Mouse (Mus musculus) mouse embryonic stem cell (cell line): ENCODE data around the gene 1700020D05Rik.

ENCODE experiments used
- in situ Hi-C, 2 experiments: fragments of 300-500 bp; cut with MboI; formaldehyde crosslinking; loops; 1 replicate in 1 of 2; 3 replicates in 1 of 2; pipeline ENCODE4 v1.14.3; 2019 to 2020; ENCODE audit warnings: low sequenced_read_pairs in 2 of 2, low pct_unique_long_range_greater_than_20kb in 1 of 2, mixed read lengths in 1 of 2; ENCODE audit not compliant: unreplicated experiment in 1 of 2

The 1700020D05Rik gene

GRCm38 (mm10) chr19:5459896-5460295, 43.7 kb downstream of the 1700020D05Rik start:
- in situ Hi-C loops = no loop called here

DNA sequence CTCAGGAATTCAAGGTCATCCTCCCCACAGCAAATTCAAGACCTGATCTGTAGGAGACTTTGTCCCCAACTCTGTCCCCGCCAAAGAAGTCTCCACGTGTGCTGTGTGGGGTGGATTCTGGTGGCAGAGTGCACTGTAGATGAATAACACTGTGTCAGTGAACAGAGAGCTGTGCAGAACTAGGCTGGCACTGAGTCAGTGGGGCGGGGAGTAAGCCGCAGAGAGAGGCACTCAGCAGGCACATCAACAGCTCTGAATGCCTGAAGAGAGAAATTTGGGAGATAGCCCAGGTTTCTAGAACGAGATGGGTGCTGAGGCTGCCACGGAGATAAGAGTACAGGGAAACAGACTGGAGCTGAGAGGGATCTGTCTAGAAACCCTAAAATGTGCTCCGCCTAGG, 44.6 kb downstream of the 1700020D05Rik start:
- in situ Hi-C loops = no loop called here

DNA sequence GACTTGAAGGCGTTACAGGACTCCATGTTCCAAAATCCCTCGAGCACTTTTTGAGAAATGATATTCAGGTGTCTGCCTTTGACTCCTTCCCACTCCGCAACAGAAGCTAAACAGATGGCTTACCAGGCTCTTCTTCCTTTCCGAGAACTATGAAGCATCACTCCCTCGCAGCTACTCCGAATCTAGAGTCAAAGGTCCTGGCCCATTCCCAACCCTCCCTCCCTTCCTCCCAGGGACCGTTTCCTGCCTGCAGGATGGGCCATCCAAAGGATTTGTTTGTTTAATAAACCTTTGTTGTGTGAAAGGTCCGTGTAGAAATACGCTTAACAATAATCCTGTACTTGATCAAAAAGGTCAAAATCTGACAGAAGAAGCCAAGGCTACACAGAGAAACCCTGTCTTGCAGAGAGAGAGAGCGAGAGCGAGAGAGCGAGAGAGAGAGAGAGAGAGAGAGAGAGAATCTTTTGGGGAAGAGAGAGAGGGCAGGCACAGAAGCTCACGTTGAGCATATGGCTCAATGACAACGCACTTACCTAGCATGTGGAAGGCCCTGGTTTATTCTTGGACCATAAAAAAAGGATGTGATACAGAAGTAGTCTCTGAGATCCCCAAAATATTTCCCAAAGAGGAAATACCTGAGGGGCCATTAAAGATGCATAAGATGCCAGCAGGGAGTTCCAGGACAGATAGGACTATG, 45.7 kb downstream of the 1700020D05Rik start, which contains the start of gene Ccdc85b:
Gene Ccdc85b, minus strand, starts transcription at position 149 of the 697 bp plus-strand sequence.
- in situ Hi-C loops = no loop called here

DNA sequence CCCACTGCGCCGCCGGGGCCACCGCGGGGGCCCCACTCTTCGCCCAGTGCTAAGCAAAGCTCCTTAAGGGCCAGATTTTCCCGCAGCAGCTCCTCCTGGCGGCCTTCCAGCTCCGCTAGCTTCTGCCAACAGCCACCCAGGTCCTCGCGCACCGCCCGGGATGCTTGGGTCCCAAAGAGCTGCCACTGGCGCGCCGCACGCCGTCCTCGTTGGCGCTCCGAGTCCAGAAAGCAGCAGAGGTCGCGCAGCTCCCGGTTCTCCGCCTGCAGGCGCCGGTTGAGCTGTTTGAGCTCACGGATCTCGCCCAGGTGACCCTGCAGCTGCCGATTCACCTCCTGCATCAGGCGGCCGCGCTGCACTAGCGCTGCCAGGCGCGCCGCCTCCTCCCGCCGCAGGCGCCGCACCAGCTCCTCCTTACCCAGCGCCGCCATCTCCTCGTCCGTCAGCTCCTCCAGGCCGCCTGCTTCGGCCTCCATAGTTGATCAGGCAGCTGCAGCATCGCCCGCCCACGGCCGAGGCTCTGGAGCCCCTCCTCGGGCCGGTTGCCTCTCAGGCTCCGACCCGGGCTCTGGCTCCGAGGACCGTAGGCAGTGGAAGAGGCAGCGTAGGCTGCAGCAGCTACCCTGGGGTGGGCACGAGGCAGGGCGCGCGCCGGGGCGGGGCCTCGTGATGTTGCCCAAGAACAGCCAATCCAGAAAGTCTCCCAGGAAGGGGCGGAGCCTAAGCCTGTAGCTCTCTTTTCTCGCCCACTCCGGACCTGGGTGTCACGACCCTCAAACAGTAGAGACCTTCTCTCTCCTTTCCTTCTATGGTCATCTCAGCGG, 46.5 kb downstream of the 1700020D05Rik start:
- in situ Hi-C loops = no loop called here

DNA sequence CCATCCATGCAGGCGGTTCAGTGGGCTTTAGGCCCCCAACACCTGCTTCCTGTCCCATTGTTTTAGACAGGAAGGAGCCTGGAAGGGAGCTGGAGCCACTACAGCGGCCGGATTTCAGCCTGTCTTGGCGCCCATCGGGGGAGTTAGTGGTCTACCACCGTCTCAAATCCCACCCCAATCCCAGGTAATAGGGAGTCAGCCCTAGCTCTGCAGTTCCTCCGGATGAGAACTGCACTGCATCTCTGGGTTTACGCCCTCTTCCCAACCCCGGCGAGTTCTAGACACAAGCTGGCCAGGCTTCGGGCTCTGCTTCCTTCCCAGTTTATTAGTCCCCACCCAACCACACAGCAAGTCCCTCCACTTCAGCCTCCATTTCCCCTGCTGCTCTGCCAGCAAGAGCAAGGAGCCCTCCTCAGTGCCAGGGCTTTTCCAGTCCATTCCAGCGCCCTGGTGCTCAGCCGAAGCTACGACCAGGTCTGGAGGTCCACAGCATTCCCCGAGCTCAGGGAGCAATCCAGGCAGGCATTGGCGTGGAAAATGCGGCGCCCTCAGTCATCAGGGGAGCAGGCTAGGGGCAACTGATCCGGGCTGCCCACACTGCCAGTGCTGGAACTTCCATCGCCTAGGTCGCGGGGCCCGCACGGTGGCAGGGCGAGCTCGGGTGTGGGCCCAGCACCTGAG, 47.2 kb downstream of the 1700020D05Rik start:
- in situ Hi-C loops = no loop called here

DNA sequence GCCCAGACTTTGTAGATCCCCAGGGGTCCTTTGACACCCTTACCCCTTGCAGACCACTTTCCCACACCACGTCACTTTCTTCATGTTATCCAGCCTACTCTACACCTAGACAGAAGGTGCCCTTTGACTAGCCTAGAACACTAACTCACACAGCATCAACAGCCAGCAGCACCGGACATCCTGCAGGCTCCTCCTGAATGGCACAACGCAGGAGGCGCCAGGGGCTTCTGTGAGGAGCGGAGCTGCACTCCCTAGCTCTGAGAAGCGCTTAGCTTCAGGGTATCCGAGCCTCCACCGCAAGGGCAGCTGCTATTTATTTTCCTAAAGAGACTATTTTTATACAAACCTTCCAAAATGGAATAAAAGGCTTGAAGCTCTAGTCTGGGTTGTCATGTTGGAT, 48.0 kb downstream of the 1700020D05Rik start:
- in situ Hi-C loops = no loop called here

- in situ Hi-C loops = no loop called here
Measured at GRCm38 (mm10) chr19:5455037-5455436, 48.5 kb downstream of the 1700020D05Rik start.
